Mouse (Mus musculus) olfactory bulb, adult 2 months (tissue): ENCODE measurements at regions not wholly inside any gene's neighbourhood (a gene's known extent, or its start where the extent isn't known, plus 50 kb on each side); places are given as distances from the start of the nearest gene placed in this dataset.

Source experiments
- H3K27ac ChIP-seq: fragments of 200-500 bp; 2 replicates; pipeline ENCODE4 v1.5.1; 2012; ENCODE audit warnings: low read depth, low read length; ENCODE audit not compliant: insufficient read depth
- H3K4me1 ChIP-seq: fragments of 200-500 bp; 2 replicates; pipeline ENCODE4 v1.6.1; 2012; ENCODE audit warnings: low read length; ENCODE audit not compliant: control insufficient read depth, insufficient read depth
- H3K4me3 ChIP-seq: fragments of 200-500 bp; 2 replicates; pipeline ENCODE4 v1.5.1; 2012; ENCODE audit warnings: mild to moderate bottlenecking, low read depth, low read length, moderate library complexity; ENCODE audit not compliant: insufficient read depth
- CTCF ChIP-seq: fragments of 200-500 bp; IDR thresholded peaks from 2 replicates; pipeline ENCODE4 v1.5.1; 2012; ENCODE audit warnings: low read depth, mild to moderate bottlenecking, low read length, moderate library complexity; ENCODE audit not compliant: insufficient read depth
- POLR2A ChIP-seq: fragments of 200-500 bp; IDR thresholded peaks from 2 replicates; pipeline ENCODE4 v1.6.1; 2012; ENCODE audit warnings: mild to moderate bottlenecking, low read depth, low read length, moderate library complexity; ENCODE audit not compliant: insufficient read depth
- WGBS: fragments of 180-500 bp; shearing (Covaris S2); methylation state at CpG from one replicate; pipeline ENCODE4 v1.1.7; 2018; 5-methylcytosine and 5-hydroxymethylcytosine counted together

DNA sequence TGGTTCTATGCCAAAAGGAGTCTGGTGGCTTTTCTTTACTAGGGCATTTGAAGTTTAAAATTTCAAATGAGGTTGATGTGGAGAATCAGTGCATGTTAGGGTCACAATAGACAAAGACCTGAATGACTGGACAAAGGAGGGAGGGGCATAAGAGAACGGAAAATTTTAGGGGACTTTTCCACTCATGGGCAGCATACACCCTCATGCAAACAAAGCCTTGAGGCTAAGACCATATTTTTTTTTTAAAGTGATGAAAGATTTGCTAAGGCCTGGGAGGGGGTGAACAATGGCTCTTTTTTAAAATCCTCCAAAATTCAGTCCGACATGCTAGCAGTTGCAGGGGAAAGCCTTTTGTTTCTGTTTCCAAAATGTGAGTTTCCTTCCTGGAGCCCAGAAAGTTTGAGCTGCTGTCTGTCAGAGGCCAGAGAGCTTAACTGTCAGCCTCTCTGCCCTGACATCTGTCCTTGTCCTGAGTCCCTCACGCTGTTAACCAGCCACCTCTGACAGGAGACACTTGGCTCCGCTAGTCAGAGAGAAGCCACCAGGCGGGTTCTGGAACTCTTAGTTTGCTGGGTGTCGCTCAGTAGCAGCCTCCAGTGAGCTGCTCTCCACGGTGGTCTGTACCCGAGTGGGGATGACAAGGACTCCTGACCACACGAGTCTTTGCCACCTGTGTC, 92.3 kb downstream of the 1700020N01Rik start:
- H3K4me3 ChIP-seq, result no peak overlapping the region
- 61% methylated on average over 9 of the region's 9 CpGs for WGBS
- TF ChIP-seq POLR2A (no peak), CTCF (no peak)
- H3K4me1 ChIP-seq, result peaks cover 3% of the 10 kb centered on the region; the same call in 1 of the 2 replicates
- no peak overlapping the region for H3K27ac ChIP-seq

- TF ChIP-seq CTCF (no peak), POLR2A (no peak)
- no peak overlapping the region for H3K27ac ChIP-seq
- peaks cover 3% of the 10 kb centered on the region; the same call in 1 of the 2 replicates for H3K4me1 ChIP-seq
- no peak overlapping the region for H3K4me3 ChIP-seq
- 78% methylated on average over 9 of the region's 9 CpGs for WGBS
Observed at GRCm38 (mm10) chr10:21686060-21686459, 93.1 kb downstream of the 1700020N01Rik start.

GRCm38 (mm10) chr10:21687484-21687883, 94.5 kb downstream of the 1700020N01Rik start:
- H3K4me1 ChIP-seq, result peaks cover 3% of the 10 kb centered on the region; the same call in 1 of the 2 replicates
- TF ChIP-seq CTCF (no peak), POLR2A (no peak)
- 53% methylated on average over 7 of the region's 7 CpGs for WGBS
- no peak overlapping the region for H3K4me3 ChIP-seq
- no peak overlapping the region for H3K27ac ChIP-seq

GRCm38 (mm10) chr10:21688513-21688912, 95.6 kb downstream of the 1700020N01Rik start:
- WGBS, result 91% methylated on average over 7 of the region's 7 CpGs
- TF ChIP-seq POLR2A, result no peak
- no peak for TF ChIP-seq CTCF
- no peak overlapping the region for H3K27ac ChIP-seq
- H3K4me3 ChIP-seq, result no peak overlapping the region
- peaks cover 3% of the 10 kb centered on the region; the same call in 1 of the 2 replicates for H3K4me1 ChIP-seq

GRCm38 (mm10) chr10:21689847-21690269, 96.9 kb downstream of the 1700020N01Rik start:
- TF ChIP-seq CTCF, result no peak
- no peak for TF ChIP-seq POLR2A
- H3K27ac ChIP-seq, result no peak overlapping the region
- WGBS, result 87% methylated on average over 9 of the region's 9 CpGs
- peaks cover 3% of the 10 kb centered on the region; the same call in 1 of the 2 replicates for H3K4me1 ChIP-seq
- no peak overlapping the region for H3K4me3 ChIP-seq

DNA sequence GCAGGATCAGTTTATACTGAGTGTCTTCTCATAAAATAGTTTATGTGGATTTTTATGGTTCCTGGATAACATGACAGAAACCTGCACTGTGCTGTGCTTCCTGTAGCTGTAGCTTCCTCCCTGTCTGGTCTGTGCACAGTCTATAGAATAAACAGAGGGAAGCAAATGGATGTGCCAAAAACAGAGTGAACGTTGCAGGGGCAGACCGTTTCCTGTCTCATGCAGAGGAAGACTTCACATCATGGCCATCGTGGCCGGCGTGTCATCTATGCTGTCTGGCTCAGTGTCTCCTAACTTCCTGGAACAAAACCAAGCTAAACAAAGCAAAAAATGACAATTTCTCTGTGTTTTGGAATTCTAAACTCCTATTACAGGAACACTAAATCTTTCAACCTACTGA, 102.2 kb downstream of the 1700020N01Rik start:
- no peak overlapping the region for H3K4me3 ChIP-seq
- H3K27ac ChIP-seq, result no peak overlapping the region
- 82% methylated on average over 5 of the region's 5 CpGs for WGBS
- H3K4me1 ChIP-seq, result no peaks in the 10 kb centered on the region
- TF ChIP-seq CTCF (no peak), POLR2A (no peak)

GRCm38 (mm10) chr10:21696671-21697070, 103.7 kb downstream of the 1700020N01Rik start:
- no peak for TF ChIP-seq CTCF
- Histone ChIP-seq H3K4me1 (no peaks in the 10 kb centered on the region), H3K4me3 (no peak overlapping the region), H3K27ac (no peak overlapping the region)
- 94% methylated on average over 5 of the region's 5 CpGs for WGBS

DNA sequence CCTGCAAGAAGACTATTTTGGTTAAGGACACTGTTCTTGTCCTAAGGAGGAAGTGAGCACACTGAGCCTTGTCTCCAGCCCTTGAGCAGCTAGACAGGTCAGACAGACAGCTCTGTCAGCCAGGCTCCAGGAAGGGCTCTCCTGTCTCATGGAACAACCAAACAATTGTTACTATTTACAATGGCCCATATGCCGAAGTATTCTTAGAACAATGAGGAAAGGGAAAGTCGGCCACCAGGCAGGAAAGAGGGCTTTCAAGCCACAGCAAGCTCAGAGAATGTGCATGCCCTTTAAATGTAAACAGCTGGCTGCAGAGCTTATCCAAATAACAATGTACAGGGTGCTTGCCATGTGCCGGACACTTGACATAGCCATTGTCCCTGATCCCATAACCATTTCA, 108.6 kb downstream of the 1700020N01Rik start:
- H3K4me1 ChIP-seq, result no peaks in the 10 kb centered on the region; the same call in 1 of the 2 replicates
- H3K27ac ChIP-seq, result no peak overlapping the region
- no peak for TF ChIP-seq CTCF
- no peak overlapping the region for H3K4me3 ChIP-seq
- WGBS, result 52% methylated on average over 3 of the region's 3 CpGs

- H3K4me3 ChIP-seq, result no peak overlapping the region
- H3K4me1 ChIP-seq, result no peaks in the 10 kb centered on the region; the same call in 1 of the 2 replicates
- H3K27ac ChIP-seq, result no peak overlapping the region
- TF ChIP-seq POLR2A (no peak), CTCF (no peak)
- 75% methylated on average over 1 of the region's 1 CpGs for WGBS
Observed at GRCm38 (mm10) chr10:21702134-21702533, 109.2 kb downstream of the 1700020N01Rik start.

DNA sequence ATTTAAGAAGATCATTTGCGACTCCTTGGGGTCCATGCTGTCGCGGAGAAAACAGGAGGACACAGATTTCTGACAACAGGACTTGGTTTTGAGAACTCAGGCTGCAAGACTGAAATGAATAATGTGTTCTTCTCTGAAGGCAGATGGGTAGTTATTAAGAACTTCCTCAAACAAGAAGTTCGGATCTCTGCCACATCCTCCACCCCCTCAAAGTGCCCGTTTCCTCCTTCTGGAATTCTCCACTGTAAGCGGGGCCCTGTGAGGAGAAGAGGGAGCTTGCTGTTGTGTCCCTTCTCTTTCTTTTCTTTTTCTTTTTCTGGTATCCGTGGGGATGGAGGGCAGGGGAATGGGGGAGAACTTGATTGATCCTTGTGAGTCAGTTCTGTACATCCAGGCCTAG, 118.9 kb downstream of the 1700020N01Rik start:
- no peak overlapping the region for H3K4me3 ChIP-seq
- peaks cover 2% of the 10 kb centered on the region; the same call in 1 of the 2 replicates for H3K4me1 ChIP-seq
- H3K27ac ChIP-seq, result no peak overlapping the region
- 38% methylated on average over 7 of the region's 7 CpGs for WGBS
- TF ChIP-seq POLR2A, result no peak
- TF ChIP-seq CTCF, result no peak
